Mouse (Mus musculus) left cerebral cortex, adult 11 months (tissue): ENCODE measurements around the gene Hoxa6.

Experiments used
- DNase-seq: peaks from one replicate; pipeline ENCODE4 v3.0.0; 2022; ENCODE audit warnings: low spot score

The Hoxa6 gene

GRCm38 (mm10) chr6:52240389-52241000 is 32.0 kb upstream of the Hoxa6 start, which contains the start of gene Hoxa10:
TSS of gene Hoxa10 (minus strand) at chr6:52240854.
- DNase-seq = no peak

GRCm38 (mm10) chr6:52239625-52240388 is 31.3 kb upstream of the Hoxa6 start:
- no peak for DNase-seq

DNA sequence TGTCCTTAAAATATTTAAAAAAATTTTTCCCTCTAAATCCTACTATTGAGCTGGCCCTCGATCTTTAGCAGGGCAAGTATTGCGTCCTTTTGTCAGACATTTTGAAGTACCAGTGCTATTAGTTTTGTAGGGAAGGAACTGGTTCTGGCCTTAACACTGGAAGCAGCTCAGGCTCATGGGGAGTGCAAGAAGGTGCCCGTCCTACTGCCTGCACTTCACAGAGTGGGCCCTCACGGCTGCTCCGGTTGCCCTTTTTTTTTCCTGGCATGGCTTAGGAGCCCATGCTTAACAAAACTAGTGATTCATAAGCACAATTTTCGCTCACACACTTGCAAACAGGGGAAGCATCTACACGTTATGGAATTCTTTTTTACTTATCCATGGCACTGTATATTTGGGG is 30.5 kb upstream of the Hoxa6 start:
- no peak for DNase-seq

GRCm38 (mm10) chr6:52238155-52238545 is 29.6 kb upstream of the Hoxa6 start:
- no peak for DNase-seq

GRCm38 (mm10) chr6:52237346-52238154 is 29.0 kb upstream of the Hoxa6 start:
- DNase-seq = no peak

- no peak for DNase-seq
These were observed 28.3 kb upstream of the Hoxa6 start for GRCm38 (mm10) chr6:52236806-52237205.

GRCm38 (mm10) chr6:52235866-52236265 is 27.3 kb upstream of the Hoxa6 start:
- DNase-seq = no peak

GRCm38 (mm10) chr6:52235267-52235666 is 26.7 kb upstream of the Hoxa6 start:
- no peak for DNase-seq

- no peak for DNase-seq
These were observed 26.1 kb upstream of the Hoxa6 start for GRCm38 (mm10) chr6:52234428-52235140.

GRCm38 (mm10) chr6:52233546-52234427 is 25.3 kb upstream of the Hoxa6 start:
- DNase-seq = no peak

DNA sequence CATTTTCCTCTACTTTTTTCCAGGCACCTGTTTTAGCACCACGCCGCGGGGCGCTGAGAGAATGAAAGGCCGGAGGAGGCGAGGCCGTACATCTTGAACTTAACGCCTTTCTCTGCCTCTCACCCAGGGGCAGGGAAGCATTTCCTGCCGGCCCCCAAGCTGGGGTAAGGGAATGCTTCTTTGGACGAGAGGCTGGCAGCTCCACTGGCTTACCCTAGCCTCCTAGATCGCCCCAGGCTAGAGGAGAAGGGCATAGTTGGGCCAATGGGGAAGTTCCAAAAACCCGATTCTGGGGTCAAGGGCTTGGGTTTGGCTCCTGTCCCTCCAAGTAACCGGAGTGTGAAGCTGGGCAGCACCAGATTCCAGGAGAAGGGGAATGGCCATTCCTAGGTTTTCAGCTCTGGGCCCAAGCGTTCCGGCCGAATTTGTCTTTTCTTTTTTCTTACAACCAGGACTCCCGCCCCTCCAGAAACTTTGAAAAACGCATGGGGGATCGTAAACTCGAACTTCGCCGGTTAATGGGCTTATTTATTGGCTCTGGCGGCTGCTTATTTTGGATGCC is 24.5 kb upstream of the Hoxa6 start:
- no peak for DNase-seq

DNA sequence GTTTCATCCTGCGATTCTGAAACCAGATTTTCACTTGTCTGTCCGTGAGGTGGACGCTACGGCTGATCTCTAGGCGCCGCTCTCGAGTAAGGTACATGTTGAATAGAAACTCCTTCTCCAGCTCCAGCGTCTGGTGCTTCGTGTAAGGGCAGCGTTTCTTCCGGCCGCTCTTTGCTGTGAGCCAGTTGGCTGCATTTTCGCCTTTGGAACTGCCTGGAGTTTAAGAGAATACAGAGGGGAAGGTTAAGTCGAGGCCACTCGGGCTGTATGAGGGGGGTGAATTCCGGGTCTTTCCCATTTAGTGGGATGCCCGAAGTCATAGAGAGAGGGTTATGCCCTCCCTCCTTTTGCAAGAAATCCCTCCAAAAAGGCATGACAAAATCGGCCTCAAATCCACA is 24.0 kb upstream of the Hoxa6 start:
- DNase-seq = no peak

DNA sequence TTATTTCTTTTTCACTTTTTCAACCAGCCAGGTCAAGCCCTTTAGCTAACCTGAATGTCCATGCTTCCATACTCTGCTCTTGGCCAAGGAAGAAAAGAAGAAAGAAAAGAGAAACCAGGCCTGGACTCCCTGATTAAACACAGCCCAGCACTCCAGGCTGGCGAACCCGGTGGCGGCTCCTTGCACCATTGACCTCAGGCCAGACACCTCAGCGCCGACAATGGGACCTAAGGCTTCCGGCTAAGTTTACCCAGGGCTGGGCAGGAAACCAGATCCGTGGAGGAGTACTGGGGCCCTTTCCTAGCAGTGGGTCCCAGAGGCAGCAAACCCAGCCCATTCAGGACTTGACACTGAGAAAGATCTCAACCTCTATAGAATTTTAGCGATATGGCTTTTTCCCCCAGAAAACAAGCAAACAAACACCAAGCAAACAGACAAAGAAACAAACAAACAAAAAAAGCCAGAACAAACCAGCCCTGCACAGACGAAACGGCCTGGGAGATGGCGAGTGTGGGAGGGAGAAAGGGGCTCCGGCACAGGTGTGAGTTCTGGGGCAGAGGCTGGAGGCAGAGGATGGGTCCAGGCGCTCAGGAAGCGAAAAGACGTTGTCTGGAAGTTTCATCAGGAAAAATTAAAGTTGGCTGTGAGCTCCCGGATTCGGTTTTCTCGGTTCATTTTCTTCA is 23.5 kb upstream of the Hoxa6 start:
- DNase-seq = no peak

DNA sequence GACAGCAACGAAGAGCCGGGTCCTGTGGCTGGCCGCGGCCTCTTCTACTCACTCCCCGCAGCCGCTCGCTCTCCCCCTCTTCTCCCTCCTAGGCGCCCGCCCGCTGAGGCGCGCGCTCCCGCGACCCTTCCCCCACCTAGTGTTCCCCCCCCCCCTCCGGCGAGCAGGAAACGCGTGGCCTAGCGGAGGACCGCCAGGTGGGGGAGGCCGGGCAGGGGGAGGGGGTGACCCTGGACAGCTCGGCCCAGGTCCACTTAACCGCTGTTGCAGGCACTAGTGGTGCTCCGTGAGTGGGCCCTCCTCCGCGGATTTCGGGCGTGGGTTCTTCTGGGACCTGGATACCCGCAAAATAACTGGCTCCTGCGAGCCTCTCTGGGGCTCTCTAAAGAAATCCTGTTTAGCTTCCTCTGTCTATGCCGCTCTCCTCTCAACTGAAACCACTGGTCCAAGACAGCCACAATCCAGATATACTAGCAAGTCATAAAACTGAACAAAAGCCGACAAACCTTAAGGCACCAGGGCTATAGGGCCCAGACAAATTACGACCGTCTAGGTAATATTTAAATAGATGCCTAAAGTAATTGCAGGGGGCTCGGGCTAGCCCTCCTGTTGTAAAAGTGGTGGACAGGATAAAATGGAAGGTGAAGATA is 22.1 kb upstream of the Hoxa6 start, which contains the start of gene Hoxa9:
TSS of gene Hoxa9 (minus strand) at position 574 of the 650 bp plus-strand sequence.
- DNase-seq = no peak

GRCm38 (mm10) chr6:52229558-52230416 is 21.3 kb upstream of the Hoxa6 start:
- no peak for DNase-seq

- no peak for DNase-seq
These were observed 20.2 kb upstream of the Hoxa6 start for GRCm38 (mm10) chr6:52228475-52229465.

GRCm38 (mm10) chr6:52227470-52228222 is 19.1 kb upstream of the Hoxa6 start:
- DNase-seq = no peak
